Mouse (Mus musculus) ES-Bruce4 (cell line): ENCODE data around the gene Kcnip1. TPM values are rescaled to one million over a fixed set of nuclear protein-coding genes. Genes with fewer than 3 reads are reported as not detected.

Experiments used
- H3K27ac ChIP-seq: 2 replicates; pipeline ENCODE4 v1.5.1; 2012; ENCODE audit warnings: low read length, inconsistent platforms; ENCODE audit not compliant: insufficient read depth
- H3K27me3 ChIP-seq: 2 replicates; pipeline ENCODE4 v1.6.1; 2012; ENCODE audit warnings: mild to moderate bottlenecking, low read length, inconsistent platforms; ENCODE audit not compliant: control insufficient read depth, poor library complexity, insufficient read depth, severe bottlenecking
- H3K36me3 ChIP-seq: 2 replicates; pipeline ENCODE4 v1.6.1; 2012; ENCODE audit warnings: inconsistent platforms, mild to moderate bottlenecking, low read length, moderate library complexity; ENCODE audit not compliant: control insufficient read depth, poor library complexity, insufficient read depth, severe bottlenecking
- H3K4me1 ChIP-seq: one replicate; pipeline ENCODE4 v1.8.1; 2011; ENCODE audit warnings: low read length; ENCODE audit not compliant: control insufficient read depth, insufficient read depth
- H3K4me3 ChIP-seq: 2 replicates; pipeline ENCODE4 v1.5.1; 2011; ENCODE audit warnings: low read depth, mild to moderate bottlenecking, low read length
- H3K9ac ChIP-seq: 2 replicates; pipeline ENCODE4 v1.6.1; 2012; ENCODE audit warnings: low read depth, mild to moderate bottlenecking, inconsistent platforms; ENCODE audit not compliant: poor library complexity, severe bottlenecking
- H3K9me3 ChIP-seq: replicated peaks from 2 replicates; pipeline ENCODE4 v1.6.1; 2012; ENCODE audit warnings: mild to moderate bottlenecking, low read length, inconsistent platforms; ENCODE audit not compliant: control insufficient read depth, poor library complexity, insufficient read depth, severe bottlenecking
- CTCF ChIP-seq: IDR thresholded peaks from one replicate; pipeline ENCODE4 v1.8.1; 2011; ENCODE audit warnings: low read depth, low read length
- EP300 ChIP-seq: IDR thresholded peaks from 2 replicates; pipeline ENCODE4 v1.6.1; 2011; ENCODE audit warnings: low read depth, low read length; ENCODE audit not compliant: insufficient read depth
- POLR2A ChIP-seq: IDR thresholded peaks from one replicate; pipeline ENCODE4 v1.8.1; 2011; ENCODE audit warnings: low read length; ENCODE audit not compliant: insufficient read depth
- polyA plus RNA-seq: library from polyadenylated mRNA; stranded (reverse); fragments of >200 nt; gene quantifications from 2 replicates; pipeline ENCODE4 v1.2.4, GENCODE M21; 2011; ENCODE audit warnings: low read depth; ENCODE audit not compliant: missing spikeins, insufficient read depth, insufficient read length

The Kcnip1 gene
- polyA plus RNA-seq, 1 experiment, result not detected

GRCm38 (mm10) chr11:34008702-34009101 is 15.8 kb upstream of the Kcnip1 start:
- no peaks in the 10 kb centered on the region for H3K36me3 ChIP-seq
- TF ChIP-seq POLR2A (no peak), CTCF (peak; percentile 45), EP300 (no peak)
- no peaks in the 10 kb centered on the region for H3K4me1 ChIP-seq
- H3K4me3 ChIP-seq, result no peak overlapping the region
- H3K9me3 ChIP-seq, result no peaks in the 10 kb centered on the region
- no peaks in the 10 kb centered on the region for H3K27me3 ChIP-seq
- no peak overlapping the region for H3K27ac ChIP-seq
- no peak overlapping the region for H3K9ac ChIP-seq

GRCm38 (mm10) chr11:34008214-34008613 is 15.3 kb upstream of the Kcnip1 start:
- no peaks in the 10 kb centered on the region for H3K9me3 ChIP-seq

GRCm38 (mm10) chr11:34007616-34008015 is 14.7 kb upstream of the Kcnip1 start:
- H3K27ac ChIP-seq, result no peak overlapping the region
- no peak overlapping the region for H3K4me3 ChIP-seq
- no peak overlapping the region for H3K9ac ChIP-seq
- no peaks in the 10 kb centered on the region for H3K36me3 ChIP-seq
- H3K9me3 ChIP-seq, result no peaks in the 10 kb centered on the region
- TF ChIP-seq POLR2A (no peak), EP300 (no peak), CTCF (no peak)
- H3K4me1 ChIP-seq, result no peaks in the 10 kb centered on the region
- H3K27me3 ChIP-seq, result no peaks in the 10 kb centered on the region

More at GRCm38 (mm10) chr11:34008214-34008613, 15.3 kb upstream of the Kcnip1 start:
- no peak overlapping the region for H3K27ac ChIP-seq
- H3K4me1 ChIP-seq, result no peaks in the 10 kb centered on the region
- H3K9ac ChIP-seq, result no peak overlapping the region
- H3K36me3 ChIP-seq, result no peaks in the 10 kb centered on the region
- no peak for TF ChIP-seq CTCF
- TF ChIP-seq EP300, result no peak
- no peak for TF ChIP-seq POLR2A
- no peaks in the 10 kb centered on the region for H3K27me3 ChIP-seq
- no peak overlapping the region for H3K4me3 ChIP-seq

- H3K4me1 ChIP-seq, result no peaks in the 10 kb centered on the region
- no peaks in the 10 kb centered on the region for H3K27me3 ChIP-seq
- no peak overlapping the region for H3K4me3 ChIP-seq
- no peaks in the 10 kb centered on the region for H3K9me3 ChIP-seq
- TF ChIP-seq EP300, result no peak
- no peak for TF ChIP-seq POLR2A
- TF ChIP-seq CTCF, result no peak
- H3K9ac ChIP-seq, result no peak overlapping the region
- H3K27ac ChIP-seq, result no peak overlapping the region
- H3K36me3 ChIP-seq, result no peaks in the 10 kb centered on the region
These were observed 9.6 kb upstream of the Kcnip1 start for GRCm38 (mm10) chr11:34002593-34002965.

GRCm38 (mm10) chr11:34001938-34002592 is 9.1 kb upstream of the Kcnip1 start:
- no peaks in the 10 kb centered on the region for H3K27me3 ChIP-seq
- no peak overlapping the region for H3K9ac ChIP-seq
- no peak overlapping the region for H3K27ac ChIP-seq
- TF ChIP-seq EP300, result no peak
- no peak for TF ChIP-seq POLR2A
- peak; percentile 36 for TF ChIP-seq CTCF
- no peaks in the 10 kb centered on the region for H3K9me3 ChIP-seq
- H3K4me1 ChIP-seq, result no peaks in the 10 kb centered on the region
- no peak overlapping the region for H3K4me3 ChIP-seq
- H3K36me3 ChIP-seq, result no peaks in the 10 kb centered on the region

- no peak overlapping the region for H3K4me3 ChIP-seq
- no peak for TF ChIP-seq POLR2A
- H3K36me3 ChIP-seq, result no peaks in the 10 kb centered on the region
These were observed 7.5 kb upstream of the Kcnip1 start for GRCm38 (mm10) chr11:34000416-34000815.

More at GRCm38 (mm10) chr11:34000416-34000815, 7.5 kb upstream of the Kcnip1 start:
- H3K9ac ChIP-seq, result no peak overlapping the region
- H3K4me1 ChIP-seq, result no peaks in the 10 kb centered on the region
- no peaks in the 10 kb centered on the region for H3K9me3 ChIP-seq
- no peak overlapping the region for H3K27ac ChIP-seq
- H3K27me3 ChIP-seq, result no peaks in the 10 kb centered on the region
